Mouse (Mus musculus): ENCODE data around the gene Kcnj4.

DNA sequence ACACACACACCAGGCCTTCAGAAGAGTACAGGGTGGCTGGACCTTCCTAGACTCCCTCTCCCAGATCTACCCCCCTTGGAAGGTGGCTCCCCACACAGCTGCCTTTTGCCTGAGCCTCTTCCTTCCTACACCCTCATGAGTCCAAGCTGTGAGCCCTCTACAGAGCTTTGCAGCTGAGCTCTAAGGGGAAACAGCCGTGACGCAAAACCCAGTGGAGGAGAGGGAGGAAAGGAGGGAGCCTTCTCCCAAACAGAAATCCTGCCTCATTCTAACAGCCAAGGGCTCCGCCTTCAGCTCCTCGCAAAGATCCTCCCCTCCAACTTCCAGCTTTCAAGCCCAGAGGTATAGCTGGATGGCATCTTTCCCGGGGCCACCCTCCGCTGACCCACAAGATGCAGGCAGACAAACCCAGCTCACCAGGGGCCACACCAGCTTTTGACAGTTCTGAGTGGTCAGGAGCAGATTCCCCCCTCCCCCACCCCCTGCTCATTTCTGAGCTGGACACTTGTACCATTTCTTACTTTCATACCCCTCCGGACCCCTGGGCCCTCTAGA is 61.1 kb downstream of the Kcnj4 start:
- TF ChIP-seq CTCF (conservative IDR thresholded peaks at IDR 0.05; ENCODE audit: low read length) = no peak
- no peak for TF ChIP-seq NANOG (IDR thresholded peaks at IDR 0.05; ENCODE audit: borderline replicate concordance, low read length)
- no peak for TF ChIP-seq POU5F1 (IDR thresholded peaks at IDR 0.05; ENCODE audit: borderline replicate concordance, low read length)
